Mouse (Mus musculus): Measurements from ENCODE around the gene Cpz. TPM values are rescaled to one million over a fixed set of nuclear protein-coding genes. Genes with fewer than 3 reads are reported as not detected.

The Cpz gene
- total RNA-seq, 2 experiments from 2014 or later: 1.3 to 1.6 TPM

Other genes starting within 250 kb of the Cpz start
- 10 to 100 TPM; 19.3 to 21.0 TPM for gene Adra2c, start 247.4 kb downstream of the Cpz start, total RNA-seq (2021)
- not detected for gene Hmx1, start 136.6 kb downstream of the Cpz start, total RNA-seq (2021)
- 1 to 10 TPM; 8.3 to 9.5 TPM for gene Trmt44, start 49.4 kb upstream of the Cpz start, total RNA-seq (2021)
- gene Acox3, start 57.3 kb upstream of the Cpz start, total RNA-seq (2021): 10 to 100 TPM; 26.8 to 31.6 TPM
- gene Htra3, start 154.1 kb upstream of the Cpz start, total RNA-seq (2021): 10 to 100 TPM; 15.4 to 18.2 TPM
- gene Sh3tc1, start 214.3 kb upstream of the Cpz start, total RNA-seq (2021): 1 to 10 TPM; 2.5 TPM
- gene Ablim2, start 232.2 kb upstream of the Cpz start, total RNA-seq (2021): 10 to 100 TPM; 66.2 to 73.0 TPM

All from layer of hippocampus, postnatal 10 days (tissue).